Mouse (Mus musculus): ENCODE data around the gene Psmd2.

GRCm38 (mm10) chr16:20694781-20695180 lies 43.3 kb downstream of the Psmd2 start:
- TF ChIP-seq CTCF (IDR thresholded peaks at IDR 0.05; ENCODE audit: extremely low read depth, insufficient read depth, insufficient read length, insufficient replicate concordance), result no peak
- no peak for TF ChIP-seq POLR2A (IDR thresholded peaks at IDR 0.05; ENCODE audit: low read depth, low read length)

Measured in spleen, adult 2 months (tissue).